Mouse (Mus musculus) bone marrow, adult 2 months (tissue): Measurements from ENCODE around the gene Slc17a7.

Experiments
- CTCF ChIP-seq: fragments of 200-500 bp; IDR thresholded peaks from 2 replicates; pipeline ENCODE4 v1.5.1; 2011; ENCODE audit warnings: low read length, control low read depth; ENCODE audit not compliant: control insufficient read depth, insufficient read depth
- POLR2A ChIP-seq: fragments of 200-500 bp; IDR thresholded peaks from 2 replicates; pipeline ENCODE4 v1.6.1; 2011; ENCODE audit warnings: low read depth, mild to moderate bottlenecking, control low read depth, low read length, borderline replicate concordance; ENCODE audit not compliant: control insufficient read depth

- TF ChIP-seq CTCF (no peak), POLR2A (no peak)
Observed at GRCm38 (mm10) chr7:45118336-45118735, 45.4 kb upstream of the Slc17a7 start.
